In the genomic region with DNA sequence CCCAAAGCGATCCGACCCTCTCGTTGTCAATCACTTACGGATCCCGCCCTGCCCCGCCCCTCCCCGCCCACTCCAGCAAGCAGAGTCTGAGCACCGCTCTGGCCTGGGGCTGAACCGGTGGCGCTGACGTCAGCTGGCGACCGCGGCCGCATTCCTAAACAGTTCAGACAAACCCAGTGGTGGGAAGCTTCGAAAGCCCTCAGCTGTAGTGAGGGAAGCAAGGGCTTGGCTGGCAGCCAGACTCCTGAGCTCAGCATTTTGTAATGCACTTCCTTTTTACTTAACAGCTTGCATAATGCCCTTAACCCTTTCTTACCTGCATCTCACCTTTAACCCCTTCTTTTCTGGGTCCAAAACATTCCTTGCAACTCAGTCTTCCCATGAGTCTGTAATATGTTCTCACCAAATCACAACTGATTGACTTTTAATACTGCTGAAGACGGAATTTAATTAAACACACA, we compare ENCODE assay signal across 8 mouse cellular contexts.
DNase-seq lines count a peak whose midpoint lies in the region; ATAC-seq lines count a peak whose summit lies in the region.

No protein-coding gene starts in this region.

- H3K4me2 ChIP-seq in embryonic facial prominence, embryonic 12.5 days (replicated peaks), result peak overlapping the region; percentile 45
- peak overlapping the region; percentile 21 for H3K4me2 ChIP-seq in midbrain, embryonic 11.5 days

- WGBS in embryonic facial prominence, embryonic 12.5 days, result under 1% methylated on average over 17 of the region's 17 CpGs
- WGBS in midbrain, embryonic 11.5 days, result 3% methylated on average over 17 of the region's 17 CpGs

- DNase-seq in adrenal gland, postnatal 10 days, result peak; percentile 95
- DNase-seq in heart, adult 11 months, result peak; percentile 100
- DNase-seq in kidney, adult 11 months, result peak; percentile 98
- peak; percentile 90 for DNase-seq in left cerebral cortex, postnatal 4 days
- peak; percentile 97 for DNase-seq in midbrain, embryonic 11.5 days (ENCODE audit: low spot score, missing footprints)
- DNase-seq in right cerebral cortex, postnatal 4 days, result peak; percentile 89
- peak; percentile 95 for DNase-seq in yolk sac, embryonic 10.5 days (ENCODE audit: low spot score)

- H3K27ac ChIP-seq in embryonic facial prominence, embryonic 12.5 days, result no peak overlapping the region
- H3K27ac ChIP-seq in midbrain, embryonic 11.5 days (ENCODE audit: low read depth, low read length), result no peak overlapping the region

- intact Hi-C loops in left cerebral cortex, postnatal 4 days (cut with DNase I), result no loop called here

- H3K4me3 ChIP-seq in embryonic facial prominence, embryonic 12.5 days, result peak overlapping the region; percentile 12; the same call in 1 of the 2 replicates
- no peak overlapping the region for H3K4me3 ChIP-seq in midbrain, embryonic 11.5 days (ENCODE audit: low read depth, low read length)

- no peaks in the 10 kb centered on the region for H3K9me3 ChIP-seq in embryonic facial prominence, embryonic 12.5 days
- no peaks in the 10 kb centered on the region for H3K9me3 ChIP-seq in midbrain, embryonic 11.5 days (ENCODE audit: control insufficient read depth, low read length)

- H3K4me1 ChIP-seq in embryonic facial prominence, embryonic 12.5 days, result peaks cover 26% of the 10 kb centered on the region
- H3K4me1 ChIP-seq in midbrain, embryonic 11.5 days (ENCODE audit: control insufficient read depth, insufficient read depth, low read length), result peaks cover 24% of the 10 kb centered on the region

- no peak overlapping the region for H3K9ac ChIP-seq in embryonic facial prominence, embryonic 12.5 days
- no peak overlapping the region for H3K9ac ChIP-seq in midbrain, embryonic 11.5 days (ENCODE audit: low read length)

- no peaks in the 10 kb centered on the region for H3K36me3 ChIP-seq in embryonic facial prominence, embryonic 12.5 days
- H3K36me3 ChIP-seq in midbrain, embryonic 11.5 days (ENCODE audit: control insufficient read depth, insufficient read depth, low read length), result no peaks in the 10 kb centered on the region

- no peaks in the 10 kb centered on the region for H3K27me3 ChIP-seq in embryonic facial prominence, embryonic 12.5 days
- no peaks in the 10 kb centered on the region for H3K27me3 ChIP-seq in midbrain, embryonic 11.5 days (ENCODE audit: control insufficient read depth, insufficient read depth, low read length)

- ATAC-seq in embryonic facial prominence, embryonic 12.5 days (ENCODE audit: insufficient number of reproducible peaks, insufficient read depth, low FRiP score, low TSS enrichment), result peak; percentile 100
- peak; percentile 99 for ATAC-seq in midbrain, embryonic 11.5 days (ENCODE audit: low FRiP score)
